Comparison of ENCODE assay signal across 8 mouse cellular contexts in genomic region chr9:57644944-57645893, GRCm38 (mm10). TPM values are rescaled to one million over a fixed set of nuclear protein-coding genes. Genes with fewer than 3 reads are reported as not detected.
A peak's percentile ranks its signal among the peaks of the same experiment; 100 is the strongest.
DNase-seq lines count a peak whose midpoint lies in the region; ATAC-seq and TF ChIP-seq lines count a peak whose summit lies in the region.

No protein-coding gene starts in this region.

- peak overlapping the region; percentile 96 for H3K27ac ChIP-seq in CH12.LX (ENCODE audit: insufficient read depth, low read depth)
- peak overlapping the region; percentile 93 for H3K27ac ChIP-seq in forebrain, embryonic 11.5 days (ENCODE audit: low read depth, low read length)
- H3K27ac ChIP-seq in heart, embryonic 16.5 days (ENCODE audit: low read length) = peak overlapping the region; percentile 96
- H3K27ac ChIP-seq in liver, embryonic 14.5 days = peak overlapping the region; percentile 19
- H3K27ac ChIP-seq in stomach, embryonic 15.5 days = peak overlapping the region; percentile 98

- peak overlapping the region; percentile 92 for H3K9ac ChIP-seq in CH12.LX (ENCODE audit: insufficient read depth, low read depth)
- H3K9ac ChIP-seq in forebrain, embryonic 11.5 days (ENCODE audit: low read length) = peak overlapping the region; percentile 99
- peak overlapping the region; percentile 98 for H3K9ac ChIP-seq in heart, embryonic 16.5 days (ENCODE audit: low read length)
- H3K9ac ChIP-seq in liver, embryonic 14.5 days (replicated peaks) = peak overlapping the region; percentile 61
- peak overlapping the region; percentile 95 for H3K9ac ChIP-seq in stomach, embryonic 15.5 days

- TF ChIP-seq EP300 in CH12.LX (IDR thresholded peaks at IDR 0.05; ENCODE audit: low read length) = 0 out of 2 replicates have a peak, but pooled peaks have one; percentile 27
- TF ChIP-seq EP300 in liver, embryonic 14.5 days (IDR thresholded peaks at IDR 0.05; ENCODE audit: low read depth) = no peak

- no peaks in the 10 kb centered on the region for H3K9me3 ChIP-seq in CH12.LX (replicated peaks; ENCODE audit: low read length)
- no peaks in the 10 kb centered on the region for H3K9me3 ChIP-seq in forebrain, embryonic 11.5 days (ENCODE audit: control insufficient read depth, low read length)
- H3K9me3 ChIP-seq in heart, embryonic 16.5 days (replicated peaks; ENCODE audit: control insufficient read depth, low read length) = no peaks in the 10 kb centered on the region
- no peaks in the 10 kb centered on the region for H3K9me3 ChIP-seq in liver, embryonic 14.5 days (ENCODE audit: control insufficient read depth, low read length)
- no peaks in the 10 kb centered on the region for H3K9me3 ChIP-seq in stomach, embryonic 15.5 days

- peak; percentile 64 for TF ChIP-seq RAD21 in CH12.LX (IDR thresholded peaks at IDR 0.05; ENCODE audit: low read depth, low read length)

- H3K27me3 ChIP-seq in CH12.LX (replicated peaks) = no peaks in the 10 kb centered on the region
- H3K27me3 ChIP-seq in forebrain, embryonic 11.5 days (ENCODE audit: control insufficient read depth, insufficient read depth, low read length) = no peaks in the 10 kb centered on the region
- no peaks in the 10 kb centered on the region for H3K27me3 ChIP-seq in heart, embryonic 16.5 days (ENCODE audit: control insufficient read depth, insufficient read depth, low read length)
- no peaks in the 10 kb centered on the region for H3K27me3 ChIP-seq in liver, embryonic 14.5 days (ENCODE audit: control insufficient read depth, insufficient read depth, low read length)
- no peaks in the 10 kb centered on the region for H3K27me3 ChIP-seq in stomach, embryonic 15.5 days (replicated peaks)

- H3K79me2 ChIP-seq in CH12.LX (replicated peaks; ENCODE audit: control insufficient read depth, extremely low read depth, insufficient read depth, poor library complexity, severe bottlenecking) = peaks cover 43% of the 10 kb centered on the region

- peak; percentile 83 for DNase-seq in CH12.LX (ENCODE audit: extremely low read depth)
- peak; percentile 70 for DNase-seq in c-Kit-positive CD71-positive TER-119-negative erythroid progenitor cells, embryonic 14.5 days (ENCODE audit: low read depth)
- peak; percentile 98 for DNase-seq in forebrain, embryonic 11.5 days (ENCODE audit: low spot score)
- peak; percentile 92 to 95 for DNase-seq in kidney, postnatal 25 days
- DNase-seq in liver, embryonic 14.5 days (ENCODE audit: low read depth in 3 of 3, low spot score in 3 of 3) = peak; percentile 75 to 82 (median 77)
- DNase-seq in neural tube, embryonic 10.5 days (ENCODE audit: extremely low spot score, low spot score) = peak; percentile 94

- dilution Hi-C loops in CH12.LX (cut with MboI; ENCODE audit: extremely low pct_ligation_motif_present, extremely low pct_unique_long_range_greater_than_20kb, low sequenced_read_pairs) = no loop called here

- H3K4me2 ChIP-seq in CH12.LX (ENCODE audit: insufficient read depth, low read depth, poor library complexity, severe bottlenecking) = peak overlapping the region; percentile 68
- peak overlapping the region; percentile 84 for H3K4me2 ChIP-seq in forebrain, embryonic 11.5 days (ENCODE audit: low read depth, low read length, severe bottlenecking)
- H3K4me2 ChIP-seq in heart, embryonic 16.5 days (ENCODE audit: low read depth, low read length) = peak overlapping the region; percentile 88
- H3K4me2 ChIP-seq in liver, embryonic 14.5 days (ENCODE audit: low read depth) = peak overlapping the region; percentile 99
- H3K4me2 ChIP-seq in stomach, embryonic 15.5 days = peak overlapping the region; percentile 83

- H3K36me3 ChIP-seq in CH12.LX (replicated peaks in 1 of 2; ENCODE audit: control insufficient read depth in 1 of 2, insufficient read depth in 1 of 2, low read length in 1 of 2) = peaks cover 3 to 16% of the 10 kb centered on the region in 2 experiments
- no peaks in the 10 kb centered on the region for H3K36me3 ChIP-seq in forebrain, embryonic 11.5 days (ENCODE audit: control insufficient read depth, insufficient read depth, low read length)
- H3K36me3 ChIP-seq in heart, embryonic 16.5 days (ENCODE audit: control insufficient read depth, insufficient read depth) = no peaks in the 10 kb centered on the region; the same call in 1 of the 2 replicates
- H3K36me3 ChIP-seq in liver, embryonic 14.5 days (replicated peaks; ENCODE audit: control insufficient read depth, insufficient read depth, low read depth) = no peaks in the 10 kb centered on the region
- H3K36me3 ChIP-seq in stomach, embryonic 15.5 days = 0 out of 2 replicates have a peak, but pooled peaks cover 7% of the 10 kb centered on the region

- peak; percentile 40 to 89; a peak in 3 of 4 replicates for TF ChIP-seq CTCF in CH12.LX (conservative IDR thresholded peaks at IDR 0.05 in 1 of 2, IDR thresholded peaks at IDR 0.05 in 1 of 2; ENCODE audit: low read depth in 2 of 2, low read length in 2 of 2)
- peak; percentile 88 for TF ChIP-seq CTCF in liver, embryonic 14.5 days (IDR thresholded peaks at IDR 0.05; ENCODE audit: low read depth)

- H3K4me3 ChIP-seq in CH12.LX (replicated peaks in 1 of 3; ENCODE audit: low read depth in 2 of 3, low read length in 2 of 3, poor library complexity in 1 of 3) = peak overlapping the region; percentile 86 to 95 (median 90)
- H3K4me3 ChIP-seq in forebrain, embryonic 11.5 days (ENCODE audit: low read depth, low read length) = peak overlapping the region; percentile 96
- H3K4me3 ChIP-seq in heart, embryonic 16.5 days (ENCODE audit: low read length) = peak overlapping the region; percentile 85
- peak overlapping the region; percentile 64 to 72 for H3K4me3 ChIP-seq in liver, embryonic 14.5 days (ENCODE audit: insufficient read depth in 1 of 2, low read depth in 2 of 2, low read length in 2 of 2)
- H3K4me3 ChIP-seq in stomach, embryonic 15.5 days (replicated peaks) = peak overlapping the region; percentile 93

- in situ Hi-C loops in CH12.LX (cut with MboI; ENCODE audit: low pct_ligation_motif_present, low pct_unique_long_range_greater_than_20kb, low sequenced_read_pairs) = no loop called here

- 0% methylated on average over 59 of the region's 85 CpGs for WGBS in forebrain, embryonic 11.5 days
- WGBS in heart, embryonic 16.5 days = under 1% methylated on average over 84 of the region's 85 CpGs
- 0% methylated on average over 60 of the region's 85 CpGs for WGBS in liver, embryonic 14.5 days (ENCODE audit: insufficient replicate concordance)
- 0% methylated on average over 84 of the region's 85 CpGs for WGBS in stomach, embryonic 15.5 days

- peak; percentile 89 for ATAC-seq in forebrain, embryonic 11.5 days (replicated peaks; ENCODE audit: low FRiP score)
- peak; percentile 87 for ATAC-seq in heart, embryonic 16.5 days (replicated peaks; ENCODE audit: extremely low read depth, insufficient read depth, low FRiP score)
- ATAC-seq in liver, embryonic 14.5 days (ENCODE audit: insufficient read depth) = peak; percentile 79
- peak; percentile 80 for ATAC-seq in stomach, embryonic 15.5 days (ENCODE audit: insufficient read depth, low FRiP score, low read depth)

- peak; percentile 72 for TF ChIP-seq POLR2A in CH12.LX (IDR thresholded peaks at IDR 0.05; ENCODE audit: low read depth, low read length)

- H3K4me1 ChIP-seq in CH12.LX (ENCODE audit: control insufficient read depth in 1 of 2, insufficient read depth in 2 of 2) = peaks cover 20 to 58% of the 10 kb centered on the region in 2 experiments
- H3K4me1 ChIP-seq in forebrain, embryonic 11.5 days (replicated peaks; ENCODE audit: control insufficient read depth, insufficient read depth, low read length) = peaks cover 11% of the 10 kb centered on the region
- H3K4me1 ChIP-seq in heart, embryonic 16.5 days (ENCODE audit: control insufficient read depth, insufficient read depth, low read length) = peaks cover 35% of the 10 kb centered on the region
- peaks cover 43 to 61% of the 10 kb centered on the region in 2 experiments for H3K4me1 ChIP-seq in liver, embryonic 14.5 days (replicated peaks; ENCODE audit: control insufficient read depth in 2 of 2, insufficient read depth in 2 of 2, low read length in 1 of 2)
- peaks cover 55% of the 10 kb centered on the region for H3K4me1 ChIP-seq in stomach, embryonic 15.5 days

RNA-seq across cellular contexts. Expression of gene Csk, which starts 8.2 kb away (rescaled TPM):
- total RNA-seq in CH12.LX (2012; rRNA removed) (111 and 122 TPM in 2 replicates), CH12.LX (2014; rRNA removed) (111 and 125 TPM in 2 replicates)
- 139 and 153 TPM in 2 replicates for polyA plus RNA-seq in CH12.LX (2012; ENCODE audit: insufficient read length, low read depth)
- 32.9 and 39.5 TPM in 2 replicates for polyA plus RNA-seq in forebrain, embryonic 11.5 days (2014; fragmentation: Nextera tagmentation; extraction: Ambion mirVana)
- polyA plus RNA-seq in heart, embryonic 16.5 days (2015; fragmentation: Nextera tagmentation; extraction: Ambion mirVana) = 20.4 and 29.9 TPM in 2 replicates
- 22.7 and 26.3 TPM in 2 replicates for polyA plus RNA-seq in liver, embryonic 14.5 days (2012; rRNA removed)
- polyA plus RNA-seq in liver, embryonic 14.5 days (2014; fragmentation: Nextera tagmentation; extraction: Ambion mirVana) = 11.1 and 13.8 TPM in 2 replicates
- 29.6 and 29.8 TPM in 2 replicates for polyA plus RNA-seq in stomach, embryonic 15.5 days (2015; fragmentation: Nextera tagmentation; extraction: Ambion mirVana)

RNA-seq across cellular contexts. Expression of gene Lman1l, which starts 24.6 kb away (rescaled TPM):
- total RNA-seq in CH12.LX (2012; rRNA removed) (0.08 TPM in 1 of 2 replicates, not detected in the other), CH12.LX (2014; rRNA removed) (not detected in 2 replicates)
- 0.19 and 0.29 TPM in 2 replicates for polyA plus RNA-seq in CH12.LX (2012; ENCODE audit: insufficient read length, low read depth)
- polyA plus RNA-seq in forebrain, embryonic 11.5 days (2014; fragmentation: Nextera tagmentation; extraction: Ambion mirVana) = not detected in 2 replicates
- polyA plus RNA-seq in heart, embryonic 16.5 days (2015; fragmentation: Nextera tagmentation; extraction: Ambion mirVana) = 0.11 TPM in 1 of 2 replicates, not detected in the other
- polyA plus RNA-seq in liver, embryonic 14.5 days (2012; rRNA removed) = not detected in 2 replicates
- polyA plus RNA-seq in liver, embryonic 14.5 days (2014; fragmentation: Nextera tagmentation; extraction: Ambion mirVana) = not detected in 2 replicates
- polyA plus RNA-seq in stomach, embryonic 15.5 days (2015; fragmentation: Nextera tagmentation; extraction: Ambion mirVana) = not detected in 2 replicates

RNA-seq across cellular contexts. Expression of gene Cyp1a2, which starts 38.3 kb away (rescaled TPM):
- not detected in 2 replicates for total RNA-seq in CH12.LX (2012; rRNA removed)
- total RNA-seq in CH12.LX (2014; rRNA removed) = not detected in 2 replicates
- not detected in 2 replicates for polyA plus RNA-seq in CH12.LX (2012; ENCODE audit: insufficient read length, low read depth)
- polyA plus RNA-seq in forebrain, embryonic 11.5 days (2014; fragmentation: Nextera tagmentation; extraction: Ambion mirVana) = not detected in 2 replicates
- polyA plus RNA-seq in heart, embryonic 16.5 days (2015; fragmentation: Nextera tagmentation; extraction: Ambion mirVana) = 0.07 TPM in 1 of 2 replicates, not detected in the other
- polyA plus RNA-seq in liver, embryonic 14.5 days (2012; rRNA removed) = 0.06 and 0.11 TPM in 2 replicates
- polyA plus RNA-seq in liver, embryonic 14.5 days (2014; fragmentation: Nextera tagmentation; extraction: Ambion mirVana) = 0.11 and 0.18 TPM in 2 replicates
- polyA plus RNA-seq in stomach, embryonic 15.5 days (2015; fragmentation: Nextera tagmentation; extraction: Ambion mirVana) = not detected in 2 replicates

RNA-seq across cellular contexts. Expression of gene Cplx3, which starts 39.1 kb away (rescaled TPM):
- total RNA-seq in CH12.LX (2012; rRNA removed) (not detected in 2 replicates), CH12.LX (2014; rRNA removed) (not detected in 2 replicates)
- polyA plus RNA-seq in CH12.LX (2012; ENCODE audit: insufficient read length, low read depth) = 0.09 TPM in 1 of 2 replicates, not detected in the other
- 0.15 TPM in 1 of 2 replicates, not detected in the other for polyA plus RNA-seq in forebrain, embryonic 11.5 days (2014; fragmentation: Nextera tagmentation; extraction: Ambion mirVana)
- not detected in 2 replicates for polyA plus RNA-seq in heart, embryonic 16.5 days (2015; fragmentation: Nextera tagmentation; extraction: Ambion mirVana)
- not detected in 2 replicates for polyA plus RNA-seq in liver, embryonic 14.5 days (2012; rRNA removed)
- polyA plus RNA-seq in liver, embryonic 14.5 days (2014; fragmentation: Nextera tagmentation; extraction: Ambion mirVana) = not detected in 2 replicates
- polyA plus RNA-seq in stomach, embryonic 15.5 days (2015; fragmentation: Nextera tagmentation; extraction: Ambion mirVana) = not detected in 2 replicates

RNA-seq across cellular contexts. Expression of gene Cyp1a1, which starts 42.5 kb away (rescaled TPM):
- total RNA-seq in CH12.LX (2012; rRNA removed) = 0.08 and 0.13 TPM in 2 replicates
- total RNA-seq in CH12.LX (2014; rRNA removed) = 0.11 and 0.19 TPM in 2 replicates
- not detected in 2 replicates for polyA plus RNA-seq in CH12.LX (2012; ENCODE audit: insufficient read length, low read depth)
- not detected in 2 replicates for polyA plus RNA-seq in forebrain, embryonic 11.5 days (2014; fragmentation: Nextera tagmentation; extraction: Ambion mirVana)
- polyA plus RNA-seq in heart, embryonic 16.5 days (2015; fragmentation: Nextera tagmentation; extraction: Ambion mirVana) = not detected in 2 replicates
- 0.13 and 0.15 TPM in 2 replicates for polyA plus RNA-seq in liver, embryonic 14.5 days (2012; rRNA removed)
- not detected in 2 replicates for polyA plus RNA-seq in liver, embryonic 14.5 days (2014; fragmentation: Nextera tagmentation; extraction: Ambion mirVana)
- polyA plus RNA-seq in stomach, embryonic 15.5 days (2015; fragmentation: Nextera tagmentation; extraction: Ambion mirVana) = 0.05 TPM in 1 of 2 replicates, not detected in the other

Comparison
In these comparisons a context has a peak if more than half of its experiments do, and no peak if none do; other contexts are left out.
1. Peak in every context shown above with its lines: DNase-seq, ATAC-seq, H3K4me3 ChIP-seq and H3K27ac ChIP-seq.
2. H3K27ac ChIP-seq: peak in every context shown above with its lines; median percentile 98 in stomach, embryonic 15.5 days; 96 in CH12.LX; 96 in heart, embryonic 16.5 days; 93 in forebrain, embryonic 11.5 days; 19 in liver, embryonic 14.5 days.